ENCODE assay signal across 9 mouse cellular contexts in genomic region chr5:33009301-33009700, GRCm38 (mm10).
"Had no signal": no experiment of that assay in that cellular context is flagged by ENCODE, and none has a peak within 500 bp of the region (broad histone marks: within the 10 kb centered on the region; RNA-seq: fewer than 3 reads in every experiment).

No protein-coding gene starts in this region.

- H3K9me3 ChIP-seq: limb, embryonic 15.5 days; midbrain, embryonic 12.5 days had no signal

- DNase-seq: lung, embryonic 14.5 days; lung, postnatal 10 days; thymus, adult 18-20 months; thymus, postnatal 14 days had no signal

- H3K4me3 ChIP-seq: limb, embryonic 15.5 days; midbrain, embryonic 12.5 days had no signal

- ATAC-seq: intestine, postnatal 0 days; midbrain, embryonic 16.5 days had no signal

- H3K27me3 ChIP-seq: limb, embryonic 15.5 days had no signal

- H3K4me2 ChIP-seq: limb, embryonic 15.5 days; lung, embryonic 14.5 days; midbrain, embryonic 12.5 days had no signal

- H3K36me3 ChIP-seq: limb, embryonic 15.5 days; midbrain, embryonic 12.5 days had no signal

- H3K9ac ChIP-seq: limb, embryonic 15.5 days; liver, embryonic 14.5 days; lung, embryonic 14.5 days; midbrain, embryonic 12.5 days had no signal

- H3K27ac ChIP-seq: limb, embryonic 15.5 days; liver, embryonic 14.5 days; midbrain, embryonic 12.5 days had no signal
